Mouse (Mus musculus) erythroblast, embryonic 14.5 days (primary cell): ENCODE measurements around the gene Slc30a4. TPM values are rescaled to one million over a fixed set of nuclear protein-coding genes. Genes with fewer than 3 reads are reported as not detected.

Source experiments
- H3K27me3 ChIP-seq: 2 replicates; pipeline ENCODE4 v1.6.1; 2012; ENCODE audit warnings: inconsistent platforms; ENCODE audit not compliant: control insufficient read depth
- H3K36me3 ChIP-seq: 2 replicates; pipeline ENCODE4 v1.6.1; 2012; ENCODE audit warnings: mild to moderate bottlenecking, inconsistent platforms; ENCODE audit not compliant: control insufficient read depth
- H3K4me1 ChIP-seq: 2 replicates; pipeline ENCODE4 v1.6.1; 2012; ENCODE audit warnings: inconsistent platforms; ENCODE audit not compliant: control insufficient read depth
- H3K4me3 ChIP-seq: replicated peaks from 2 replicates; pipeline ENCODE3; 2012; ENCODE audit warnings: moderate library complexity, mild to moderate bottlenecking, inconsistent platforms
- H3K9me3 ChIP-seq: 2 replicates; pipeline ENCODE4 v1.6.1; 2012; ENCODE audit warnings: low read length, inconsistent platforms, mixed read lengths; ENCODE audit not compliant: control insufficient read depth
- GATA1 ChIP-seq: IDR thresholded peaks from 2 replicates; pipeline ENCODE4 v1.6.1; 2012; ENCODE audit warnings: low read length, inconsistent platforms, mixed read lengths
- TAL1 ChIP-seq: IDR thresholded peaks from 3 replicates; pipeline ENCODE4 v1.6.1; 2012; ENCODE audit warnings: low read length, inconsistent platforms, mixed read lengths
- polyA plus RNA-seq: library from polyadenylated mRNA; stranded (reverse); fragments of >175 nt; gene quantifications from 2 replicates; pipeline ENCODE4 v1.2.3, GENCODE M21; 2012

Slc30a4 gene
- polyA plus RNA-seq, 1 experiment, result not detected

- H3K9me3 ChIP-seq, result no peaks in the 10 kb centered on the region
- no peaks in the 10 kb centered on the region for H3K4me1 ChIP-seq
- TF ChIP-seq GATA1 (no peak), TAL1 (no peak)
- no peaks in the 10 kb centered on the region for H3K27me3 ChIP-seq
- no peak overlapping the region for H3K4me3 ChIP-seq
- no peaks in the 10 kb centered on the region for H3K36me3 ChIP-seq
Observed at GRCm38 (mm10) chr2:122665253-122665972, 37.0 kb downstream of the Slc30a4 start.

- no peaks in the 10 kb centered on the region for H3K4me1 ChIP-seq
- no peak overlapping the region for H3K4me3 ChIP-seq
- peaks cover 13% of the 10 kb centered on the region for H3K9me3 ChIP-seq
- H3K36me3 ChIP-seq, result no peaks in the 10 kb centered on the region
- TF ChIP-seq GATA1 (no peak), TAL1 (no peak)
- H3K27me3 ChIP-seq, result no peaks in the 10 kb centered on the region
Observed at GRCm38 (mm10) chr2:122659825-122660224, 42.6 kb downstream of the Slc30a4 start.

GRCm38 (mm10) chr2:122657707-122658524 lies 44.5 kb downstream of the Slc30a4 start:
- H3K36me3 ChIP-seq, result no peaks in the 10 kb centered on the region
- no peaks in the 10 kb centered on the region for H3K4me1 ChIP-seq
- peaks cover 13% of the 10 kb centered on the region for H3K9me3 ChIP-seq
- H3K27me3 ChIP-seq, result no peaks in the 10 kb centered on the region
- H3K4me3 ChIP-seq, result no peak overlapping the region
- no peak for TF ChIP-seq GATA1
- no peak for TF ChIP-seq TAL1

GRCm38 (mm10) chr2:122656767-122657166 lies 45.7 kb downstream of the Slc30a4 start:
- Histone ChIP-seq H3K9me3 (peaks cover 13% of the 10 kb centered on the region), H3K4me1 (no peaks in the 10 kb centered on the region), H3K4me3 (no peak overlapping the region), H3K36me3 (no peaks in the 10 kb centered on the region), H3K27me3 (no peaks in the 10 kb centered on the region)
- TF ChIP-seq TAL1 (no peak), GATA1 (no peak)

- H3K36me3 ChIP-seq, result no peaks in the 10 kb centered on the region
- peaks cover 13% of the 10 kb centered on the region for H3K9me3 ChIP-seq
- no peaks in the 10 kb centered on the region for H3K4me1 ChIP-seq
- no peak for TF ChIP-seq GATA1
- TF ChIP-seq TAL1, result no peak
- H3K27me3 ChIP-seq, result no peaks in the 10 kb centered on the region
- no peak overlapping the region for H3K4me3 ChIP-seq
Observed at GRCm38 (mm10) chr2:122656052-122656451, 46.4 kb downstream of the Slc30a4 start.

- H3K27me3 ChIP-seq, result no peaks in the 10 kb centered on the region
- H3K9me3 ChIP-seq, result peaks cover 13% of the 10 kb centered on the region
- H3K4me3 ChIP-seq, result no peak overlapping the region
- no peaks in the 10 kb centered on the region for H3K36me3 ChIP-seq
- H3K4me1 ChIP-seq, result no peaks in the 10 kb centered on the region
- TF ChIP-seq GATA1 (no peak), TAL1 (no peak)
Observed at GRCm38 (mm10) chr2:122652096-122653084, 50.1 kb downstream of the Slc30a4 start.

GRCm38 (mm10) chr2:122638673-122639072 lies 63.8 kb downstream of the Slc30a4 start:
- TF ChIP-seq TAL1, result no peak
- no peak for TF ChIP-seq GATA1
- peaks cover 3% of the 10 kb centered on the region; the same call in 1 of the 2 replicates for H3K4me1 ChIP-seq
- no peaks in the 10 kb centered on the region for H3K36me3 ChIP-seq
- no peaks in the 10 kb centered on the region for H3K9me3 ChIP-seq
- H3K4me3 ChIP-seq, result no peak overlapping the region
- H3K27me3 ChIP-seq, result peaks cover 18% of the 10 kb centered on the region

- peaks cover 18% of the 10 kb centered on the region for H3K27me3 ChIP-seq
- H3K9me3 ChIP-seq, result no peaks in the 10 kb centered on the region
- H3K4me3 ChIP-seq, result no peak overlapping the region
- H3K36me3 ChIP-seq, result peaks cover 6% of the 10 kb centered on the region
- H3K4me1 ChIP-seq, result peaks cover 3% of the 10 kb centered on the region; the same call in 1 of the 2 replicates
- TF ChIP-seq TAL1, result no peak
Observed at GRCm38 (mm10) chr2:122638029-122638428, 64.4 kb downstream of the Slc30a4 start.
